Comparison of ENCODE assay signal across 9 mouse cellular contexts in genomic region chr11:99464836-99465235, GRCm38 (mm10). TPM values are rescaled to one million over a fixed set of nuclear protein-coding genes. Genes with fewer than 3 reads are reported as not detected.
DNase-seq lines count a peak whose midpoint lies in the region; ATAC-seq and TF ChIP-seq lines count a peak whose summit lies in the region.
"Had no signal": no experiment of that assay in that cellular context is flagged by ENCODE, and none has a peak within 500 bp of the region (broad histone marks: within the 10 kb centered on the region; RNA-seq: fewer than 3 reads in every experiment).

No protein-coding gene starts in this region.

- 9% methylated on average over 5 of the region's 5 CpGs for WGBS in cerebellum, adult 2 months
- 5% methylated on average over 5 of the region's 5 CpGs for WGBS in liver, postnatal 0 days (ENCODE audit: insufficient replicate concordance)

- no peak for TF ChIP-seq EP300 in liver, postnatal 0 days (IDR thresholded peaks at IDR 0.05; ENCODE audit: low read depth)

- no peaks in the 10 kb centered on the region for H3K9me3 ChIP-seq in liver, postnatal 0 days (ENCODE audit: low read length)
- H3K9me3 ChIP-seq: liver, embryonic 15.5 days had no signal

- no peak overlapping the region for H3K9ac ChIP-seq in liver, postnatal 0 days (replicated peaks)
- H3K9ac ChIP-seq: liver, embryonic 15.5 days had no signal

- no peaks in the 10 kb centered on the region for H3K36me3 ChIP-seq in liver, postnatal 0 days (replicated peaks; ENCODE audit: insufficient read depth, low read length)
- H3K36me3 ChIP-seq: liver, embryonic 15.5 days had no signal

- 0 out of 2 replicates have a peak, but pooled peaks have one; percentile 27 for ATAC-seq in liver, postnatal 0 days

- H3K4me3 ChIP-seq in cerebellum, adult 2 months (replicated peaks; ENCODE audit: insufficient read depth, low read depth, low read length), result no peak overlapping the region
- H3K4me3 ChIP-seq in liver, postnatal 0 days (ENCODE audit: low read depth, low read length), result no peak overlapping the region
- H3K4me3 ChIP-seq: liver, embryonic 15.5 days had no signal

- no peak overlapping the region for H3K27ac ChIP-seq in cerebellum, adult 2 months (ENCODE audit: insufficient read depth, low read length)
- no peak overlapping the region for H3K27ac ChIP-seq in liver, postnatal 0 days (ENCODE audit: low read depth)
- H3K27ac ChIP-seq: liver, embryonic 15.5 days had no signal

- no peak overlapping the region for H3K4me2 ChIP-seq in liver, postnatal 0 days (ENCODE audit: low read depth, low read length)
- H3K4me2 ChIP-seq: liver, embryonic 15.5 days had no signal

- peak; percentile 82 for TF ChIP-seq CTCF in cerebellum, adult 2 months (IDR thresholded peaks at IDR 0.05; ENCODE audit: borderline replicate concordance, insufficient read depth, low read depth, low read length)
- peak; percentile 80 for TF ChIP-seq CTCF in liver, postnatal 0 days (IDR thresholded peaks at IDR 0.05; ENCODE audit: low read depth)

- no peak for TF ChIP-seq POLR2A in cerebellum, adult 2 months (IDR thresholded peaks at IDR 0.05; ENCODE audit: borderline replicate concordance, insufficient read depth, low read length)

- DNase-seq in B cell, adult 2 months, result peak; percentile 75 to 77
- DNase-seq in MEL-GATA-1-ER (ENCODE audit: extremely low read depth, low read depth), result peak; percentile 7
- DNase-seq in cerebellum, adult 2 months, result peak; percentile 62 to 75
- DNase-seq in frontal cortex, postnatal 14 days (ENCODE audit: low spot score in 2 of 2), result peak; percentile 65 to 86
- peak; percentile 82 to 90 for DNase-seq in kidney, postnatal 25 days
- peak; percentile 85 for DNase-seq in liver, postnatal 0 days
- peak; percentile 94 for DNase-seq in right cerebral cortex, postnatal 14 days
- DNase-seq in urinary bladder, postnatal 4 days (ENCODE audit: low spot score in 2 of 2), result peak; percentile 56 to 86

- H3K27me3 ChIP-seq in cerebellum, adult 2 months (ENCODE audit: control insufficient read depth, insufficient read depth, low read length), result no peaks in the 10 kb centered on the region
- H3K27me3 ChIP-seq in liver, postnatal 0 days (ENCODE audit: insufficient read depth, low read length), result no peaks in the 10 kb centered on the region
- H3K27me3 ChIP-seq: liver, embryonic 15.5 days had no signal

- no peaks in the 10 kb centered on the region for H3K4me1 ChIP-seq in cerebellum, adult 2 months (ENCODE audit: control insufficient read depth, insufficient read depth, low read length)
- peaks cover 3% of the 10 kb centered on the region; the same call in 1 of the 2 replicates for H3K4me1 ChIP-seq in liver, postnatal 0 days (ENCODE audit: insufficient read depth)

RNA-seq across cellular contexts. Expression of gene Krt20, which starts 26.9 kb away (rescaled TPM):
- polyA plus RNA-seq in cerebellum, adult 2 months (2012; rRNA removed), result not detected in 2 replicates
- polyA plus RNA-seq in liver, postnatal 0 days (2015; fragmentation: Nextera tagmentation; extraction: Ambion mirVana), result 13.3 and 14.5 TPM in 2 replicates

RNA-seq across cellular contexts. Expression of gene Krt23, which starts 28.1 kb away (rescaled TPM):
- polyA plus RNA-seq in cerebellum, adult 2 months (2012; rRNA removed), result 0.06 and 0.08 TPM in 2 replicates
- 15.7 and 16.5 TPM in 2 replicates for polyA plus RNA-seq in liver, postnatal 0 days (2015; fragmentation: Nextera tagmentation; extraction: Ambion mirVana)

RNA-seq across cellular contexts. Expression of gene Krt12, which starts 42.8 kb away (rescaled TPM):
- 0.11 TPM in 1 of 2 replicates, not detected in the other for polyA plus RNA-seq in cerebellum, adult 2 months (2012; rRNA removed)
- not detected in 2 replicates for polyA plus RNA-seq in liver, postnatal 0 days (2015; fragmentation: Nextera tagmentation; extraction: Ambion mirVana)
- polyA plus RNA-seq: liver, embryonic 15.5 days had no signal

RNA-seq across cellular contexts. Expression of gene Krt39, which starts 56.3 kb away (rescaled TPM):
- polyA plus RNA-seq in cerebellum, adult 2 months (2012; rRNA removed), result not detected in 2 replicates
- polyA plus RNA-seq in liver, postnatal 0 days (2015; fragmentation: Nextera tagmentation; extraction: Ambion mirVana), result not detected in 2 replicates
- polyA plus RNA-seq: liver, embryonic 15.5 days had no signal

Comparison
In these comparisons a context has a peak if more than half of its experiments do, and no peak if none do; other contexts are left out.
1. DNase-seq: peak in every context shown above with its lines; median percentile 94 in right cerebral cortex, postnatal 14 days; 86 in kidney, postnatal 25 days; 85 in liver, postnatal 0 days; 76 in B cell, adult 2 months; 76 in frontal cortex, postnatal 14 days; 71 in urinary bladder, postnatal 4 days; 68 in cerebellum, adult 2 months; 7 in MEL-GATA-1-ER.
2. RNA of gene Krt20, which starts 26.9 kb away (polyA plus RNA-seq): 13.3 to 14.5 TPM in liver, postnatal 0 days; not detected in cerebellum, adult 2 months; every median in the first group is over 10 times any median in the second.
3. RNA of gene Krt23, which starts 28.1 kb away (polyA plus RNA-seq): 15.7 to 16.5 TPM in liver, postnatal 0 days; 0.06 to 0.08 TPM in cerebellum, adult 2 months; every median in the first group is over 10 times any median in the second.